Mouse (Mus musculus): ENCODE data around the gene Zfp74. TPM values are rescaled to one million over a fixed set of nuclear protein-coding genes. Genes with fewer than 3 reads are reported as not detected.

Zfp74 gene
- polyA plus RNA-seq, 1 experiment from 2014 or later: 9.2 TPM

DNA sequence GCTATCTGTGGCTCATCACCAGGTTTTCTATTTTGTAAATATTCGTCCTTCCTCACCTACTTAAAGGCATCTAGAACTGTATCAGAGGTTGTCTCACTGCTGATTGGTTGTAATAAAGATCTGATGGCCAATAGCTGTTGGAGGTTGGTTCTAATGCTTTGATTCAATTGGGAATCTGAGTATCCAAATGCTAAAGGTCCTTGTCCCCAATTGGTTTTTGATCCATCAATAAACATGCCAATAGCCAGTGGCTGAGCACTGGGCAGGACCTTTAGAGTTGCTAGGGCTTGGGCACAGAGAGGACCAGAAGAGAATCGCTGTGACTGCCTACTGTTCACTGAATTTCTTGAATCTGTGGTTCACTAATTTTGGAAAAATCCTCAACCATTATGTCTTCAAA is 10.2 kb downstream of the Zfp74 start:
- Histone ChIP-seq H3K4me3 (replicated peaks) (no peak overlapping the region), H3K9me3 (no peaks in the 10 kb centered on the region), H3K27ac (no peak overlapping the region), H3K4me1 (no peaks in the 10 kb centered on the region), H3K9ac (no peak overlapping the region), H3K27me3 (replicated peaks) (no peaks in the 10 kb centered on the region), H3K36me3 (no peaks in the 10 kb centered on the region), H3K4me2 (no peak overlapping the region)
- 68% methylated on average over 2 of the region's 2 CpGs for WGBS
- ATAC-seq (ENCODE audit: insufficient read depth, low FRiP score, low read depth): no peak

DNA sequence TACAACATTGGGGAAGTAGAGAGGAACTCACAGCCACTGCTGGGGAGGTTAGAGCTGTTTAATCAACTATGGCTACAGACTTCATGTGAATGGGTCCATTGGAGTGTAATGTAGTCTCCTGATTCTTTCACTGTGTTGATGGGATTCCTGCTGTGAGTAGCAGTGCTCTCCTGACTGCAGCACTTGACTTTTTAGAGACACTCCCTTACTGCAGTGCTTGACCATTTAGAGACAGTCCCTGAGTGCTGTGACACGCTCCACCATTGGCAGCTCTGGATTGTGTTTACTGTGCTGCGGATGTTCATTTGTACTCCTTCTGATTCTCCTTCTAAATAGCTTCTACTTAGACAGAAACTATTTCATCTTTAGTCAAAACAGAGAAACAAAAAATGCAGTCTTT is 11.1 kb downstream of the Zfp74 start:
- H3K36me3 ChIP-seq: no peaks in the 10 kb centered on the region

DNA sequence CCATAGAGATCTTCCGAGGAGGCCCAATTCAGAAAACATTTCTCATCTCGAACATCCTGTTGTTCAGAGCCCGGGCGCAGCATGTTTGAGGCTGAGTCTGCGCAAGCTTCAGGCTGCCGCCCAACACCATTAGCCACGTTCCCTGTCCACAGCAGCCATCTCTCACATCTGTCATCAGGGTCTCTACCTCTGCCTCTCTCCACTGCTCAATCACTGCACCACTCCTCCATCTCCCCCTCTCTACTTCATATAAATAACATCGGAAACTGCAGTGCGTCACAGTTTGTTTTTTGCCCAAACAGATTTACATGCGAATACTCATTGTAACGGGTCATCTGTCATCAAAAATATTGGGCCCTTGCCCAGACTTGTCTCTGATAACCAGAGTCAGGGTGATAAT is 12.9 kb downstream of the Zfp74 start:
- Histone ChIP-seq H3K4me2 (no peak overlapping the region), H3K9me3 (no peaks in the 10 kb centered on the region), H3K27me3 (replicated peaks) (no peaks in the 10 kb centered on the region), H3K27ac (no peak overlapping the region), H3K9ac (no peak overlapping the region), H3K4me3 (replicated peaks) (no peak overlapping the region), H3K36me3 (no peaks in the 10 kb centered on the region), H3K4me1 (no peaks in the 10 kb centered on the region)
- no peak for ATAC-seq (ENCODE audit: insufficient read depth, low FRiP score, low read depth)
- WGBS: 88% methylated on average over 11 of the region's 11 CpGs

More for the DNA sequence above, 11.1 kb downstream of the Zfp74 start:
- Histone ChIP-seq H3K27me3 (replicated peaks) (no peaks in the 10 kb centered on the region), H3K9ac (no peak overlapping the region), H3K4me3 (replicated peaks) (no peak overlapping the region), H3K4me2 (no peak overlapping the region), H3K9me3 (no peaks in the 10 kb centered on the region), H3K4me1 (no peaks in the 10 kb centered on the region), H3K27ac (no peak overlapping the region)
- 37% methylated on average over 2 of the region's 2 CpGs for WGBS
- no peak for ATAC-seq (ENCODE audit: insufficient read depth, low FRiP score, low read depth)

DNA sequence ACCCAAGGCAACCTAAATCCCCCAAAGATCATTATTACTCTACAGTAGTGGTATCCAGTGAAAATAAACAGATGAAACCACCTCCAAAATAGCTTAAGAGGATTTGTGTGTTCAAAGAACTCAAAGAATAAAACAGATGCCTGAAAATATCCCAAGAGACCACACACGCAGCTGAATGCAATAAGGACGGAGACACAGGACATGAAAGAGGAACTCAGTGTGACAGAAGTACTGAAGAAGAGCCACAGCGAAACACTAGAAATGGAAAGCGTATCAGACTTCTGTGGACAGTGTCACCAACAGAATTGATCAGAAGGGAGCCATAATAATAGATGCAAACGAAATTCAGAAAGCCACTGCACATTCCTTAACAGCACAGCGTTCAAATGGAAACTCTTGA is 15.0 kb downstream of the Zfp74 start:
- Histone ChIP-seq H3K4me1 (no peaks in the 10 kb centered on the region), H3K9me3 (no peaks in the 10 kb centered on the region), H3K4me2 (no peak overlapping the region), H3K27ac (no peak overlapping the region), H3K36me3 (peaks cover 21% of the 10 kb centered on the region), H3K9ac (no peak overlapping the region), H3K27me3 (replicated peaks) (no peaks in the 10 kb centered on the region), H3K4me3 (replicated peaks) (no peak overlapping the region)
- no peak for ATAC-seq (ENCODE audit: insufficient read depth, low FRiP score, low read depth)
- WGBS: 83% methylated on average over 6 of the region's 6 CpGs

DNA sequence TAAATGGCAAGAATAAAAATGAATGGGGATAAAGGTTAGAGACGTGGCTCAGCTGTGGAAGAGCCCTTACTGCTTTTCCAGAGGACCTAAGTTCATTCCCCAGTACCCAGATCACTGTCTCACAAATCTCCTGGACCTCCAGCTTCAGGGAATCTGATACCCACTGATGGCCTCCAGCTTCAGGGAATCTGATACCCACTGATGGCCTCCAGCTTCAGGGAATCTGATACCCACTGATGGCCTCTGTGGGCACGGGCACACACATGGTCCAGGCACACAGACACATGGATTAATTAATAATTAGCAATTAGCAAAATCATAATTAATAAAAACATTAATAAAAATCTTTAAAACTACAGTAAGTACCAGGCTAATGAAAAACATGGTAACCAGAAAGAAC is 31.1 kb downstream of the Zfp74 start:
- H3K4me3 ChIP-seq (replicated peaks): no peak overlapping the region
- H3K27ac ChIP-seq: no peak overlapping the region
- no peak for ATAC-seq (ENCODE audit: insufficient read depth, low FRiP score, low read depth)

DNA sequence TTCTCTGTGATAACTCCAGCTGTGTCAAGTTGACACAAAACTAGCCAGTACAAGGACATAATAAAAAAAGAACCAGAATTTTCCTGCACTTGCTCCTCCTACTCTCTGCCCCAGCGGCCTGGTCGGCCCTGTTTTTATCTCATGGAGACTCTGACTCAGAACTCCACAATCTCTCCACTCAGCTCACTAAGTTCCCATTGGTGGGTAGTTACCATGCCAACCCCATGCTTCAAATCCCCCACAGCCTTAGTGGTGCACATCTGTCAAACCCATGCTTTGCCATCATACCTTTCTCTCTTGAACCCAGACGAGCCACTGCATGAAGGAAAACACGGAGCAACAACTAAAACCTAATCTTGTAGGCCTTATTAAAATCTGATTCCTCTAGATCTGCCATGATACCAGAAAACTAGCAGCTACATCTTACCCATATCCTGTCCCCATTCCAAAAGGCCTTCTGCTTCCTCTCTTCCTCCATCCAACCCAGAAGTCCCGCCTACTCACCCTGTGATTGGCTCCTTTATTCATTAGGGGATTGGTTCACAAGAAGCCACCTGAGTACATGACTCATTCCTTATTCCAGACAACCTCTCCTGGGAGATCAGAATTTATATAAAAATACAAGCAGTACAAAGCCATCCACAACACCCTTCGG is 32.3 kb downstream of the Zfp74 start:
- no peak for ATAC-seq (ENCODE audit: insufficient read depth, low FRiP score, low read depth)
- Histone ChIP-seq H3K4me3 (replicated peaks) (no peak overlapping the region), H3K27ac (no peak overlapping the region), H3K36me3 (no peaks in the 10 kb centered on the region), H3K9me3 (no peaks in the 10 kb centered on the region), H3K4me2 (no peak overlapping the region), H3K9ac (no peak overlapping the region), H3K27me3 (replicated peaks) (no peaks in the 10 kb centered on the region), H3K4me1 (no peaks in the 10 kb centered on the region)
- WGBS: 83% methylated on average over 6 of the region's 6 CpGs

More for the DNA sequence above, 31.1 kb downstream of the Zfp74 start:
- no peaks in the 10 kb centered on the region for H3K9me3 ChIP-seq
- no peaks in the 10 kb centered on the region for H3K36me3 ChIP-seq
- H3K9ac ChIP-seq: no peak overlapping the region
- no peaks in the 10 kb centered on the region for H3K27me3 ChIP-seq (replicated peaks)
- no peaks in the 10 kb centered on the region for H3K4me1 ChIP-seq
- H3K4me2 ChIP-seq: no peak overlapping the region
- 63% methylated on average over 2 of the region's 2 CpGs for WGBS

DNA sequence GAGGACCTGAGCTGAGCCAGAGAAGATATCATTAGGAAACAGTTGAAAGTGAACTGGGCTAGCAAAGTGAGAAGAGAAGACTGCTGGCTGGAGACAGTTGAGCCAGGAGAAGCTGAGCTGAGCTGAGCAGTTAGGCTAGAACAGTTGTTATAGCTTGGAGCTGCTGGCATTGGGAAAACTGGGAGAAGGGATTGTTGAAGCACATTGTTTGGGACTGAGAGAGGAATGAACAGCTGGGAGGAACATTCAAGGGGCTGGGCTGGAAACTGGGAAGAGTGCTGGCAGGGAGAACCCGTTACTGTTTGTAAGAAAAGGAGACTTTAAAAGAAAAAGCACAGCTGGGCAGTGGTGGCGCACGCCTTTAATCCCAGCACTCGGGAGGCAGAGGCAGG is 35.8 kb downstream of the Zfp74 start:
- WGBS: 74% methylated on average over 4 of the region's 4 CpGs
- no peak overlapping the region for H3K27ac ChIP-seq
- no peak overlapping the region for H3K9ac ChIP-seq
- no peaks in the 10 kb centered on the region for H3K9me3 ChIP-seq
- no peak overlapping the region for H3K4me2 ChIP-seq
- ATAC-seq (ENCODE audit: insufficient read depth, low FRiP score, low read depth): no peak
- H3K4me3 ChIP-seq (replicated peaks): no peak overlapping the region
- H3K27me3 ChIP-seq (replicated peaks): no peaks in the 10 kb centered on the region
- no peaks in the 10 kb centered on the region for H3K4me1 ChIP-seq
- peaks cover 27% of the 10 kb centered on the region for H3K36me3 ChIP-seq

DNA sequence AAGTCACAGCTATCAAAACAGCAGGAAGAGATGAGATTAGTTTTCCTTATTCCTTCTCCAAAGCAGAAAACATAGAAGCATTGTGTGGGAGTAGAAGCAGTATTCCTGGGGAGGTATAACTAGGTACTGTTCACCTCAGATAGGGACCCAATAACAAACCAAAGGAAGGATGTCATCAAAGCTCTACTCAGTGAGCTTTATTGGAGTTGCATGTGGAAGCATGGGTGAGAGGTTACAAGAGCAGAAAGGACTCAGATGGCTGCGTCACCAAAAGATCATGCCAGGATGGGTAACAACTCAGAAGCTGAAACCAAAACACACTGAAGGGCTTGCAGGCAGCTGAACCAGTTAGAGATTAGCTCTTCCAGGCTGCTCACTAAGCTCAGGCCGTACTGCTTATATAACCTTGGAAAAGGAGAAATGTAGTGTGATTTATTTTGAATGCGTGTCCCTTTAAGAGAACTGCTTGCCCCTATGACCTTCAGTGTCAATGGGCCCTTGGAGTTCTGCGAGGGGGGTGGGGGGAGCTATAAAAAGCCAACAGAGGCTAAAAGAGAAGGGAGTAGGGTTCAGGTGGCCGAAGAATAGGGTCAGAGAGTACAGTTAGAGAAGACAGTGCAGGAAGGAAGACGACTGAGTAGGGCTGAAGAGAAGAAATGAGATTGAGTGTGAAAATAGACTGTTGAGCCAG is 36.4 kb downstream of the Zfp74 start:
- Histone ChIP-seq H3K27me3 (replicated peaks) (no peaks in the 10 kb centered on the region), H3K4me1 (no peaks in the 10 kb centered on the region), H3K9ac (no peak overlapping the region), H3K27ac (no peak overlapping the region), H3K9me3 (no peaks in the 10 kb centered on the region), H3K4me3 (replicated peaks) (no peak overlapping the region), H3K4me2 (no peak overlapping the region), H3K36me3 (peaks cover 30% of the 10 kb centered on the region)
- whole genome bisulfite sequencing: 56% methylated on average over 6 of the region's 6 CpGs
- no peak for ATAC-seq (ENCODE audit: insufficient read depth, low FRiP score, low read depth)

DNA sequence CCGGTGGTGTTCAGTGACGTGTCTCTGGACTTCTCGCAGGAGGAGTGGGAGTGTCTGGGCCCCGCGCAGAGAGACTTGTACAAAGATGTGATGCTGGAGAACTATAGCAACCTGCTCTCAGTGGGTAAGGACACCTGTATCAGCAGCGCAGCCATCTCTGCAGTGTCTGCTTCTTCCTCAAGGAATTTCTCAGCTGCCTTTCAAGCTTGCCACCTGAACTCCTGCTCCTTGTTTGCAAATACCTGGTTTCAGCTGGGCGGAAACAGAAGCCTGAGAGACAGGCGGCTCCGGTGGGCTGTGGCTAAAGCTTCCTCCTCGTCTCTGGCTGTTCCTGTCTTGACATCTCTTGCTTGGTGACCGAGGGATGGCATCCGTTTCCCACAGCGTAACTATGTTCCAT is 41.7 kb downstream of the Zfp74 start:
- H3K9ac ChIP-seq: no peak overlapping the region
- WGBS: 92% methylated on average over 13 of the region's 13 CpGs
- H3K9me3 ChIP-seq: no peaks in the 10 kb centered on the region
- H3K4me3 ChIP-seq (replicated peaks): no peak overlapping the region
- H3K27ac ChIP-seq: no peak overlapping the region
- no peak for ATAC-seq (ENCODE audit: insufficient read depth, low FRiP score, low read depth)
- H3K4me2 ChIP-seq: no peak overlapping the region
- peaks cover 35% of the 10 kb centered on the region for H3K36me3 ChIP-seq
- H3K27me3 ChIP-seq (replicated peaks): no peaks in the 10 kb centered on the region
- H3K4me1 ChIP-seq: peaks cover 11% of the 10 kb centered on the region; the same call in 1 of the 2 replicates

DNA sequence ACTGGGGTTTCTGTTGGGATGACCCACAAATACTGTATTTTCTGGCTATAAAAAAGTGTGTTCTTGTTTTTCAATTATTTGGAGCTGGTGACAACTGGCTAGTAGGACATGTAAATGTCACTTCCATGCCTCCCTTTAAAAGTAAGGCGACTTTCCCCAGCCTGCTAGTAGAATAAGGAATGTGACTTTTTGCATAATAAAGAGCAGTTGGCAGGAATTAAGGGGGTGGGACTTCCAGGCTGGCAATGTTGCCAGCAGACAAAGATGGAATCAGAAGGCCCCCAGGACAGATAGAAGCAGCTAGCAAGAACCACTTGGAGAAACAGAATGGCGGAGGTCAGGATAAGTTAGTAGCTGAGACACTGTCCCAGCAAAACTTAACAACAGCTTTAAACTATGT is 43.6 kb downstream of the Zfp74 start:
- Histone ChIP-seq H3K36me3 (peaks cover 28% of the 10 kb centered on the region), H3K4me3 (replicated peaks) (0 out of 2 replicates have a peak overlapping the region, but pooled peaks have one; percentile 2), H3K4me1 (peaks cover 16% of the 10 kb centered on the region; the same call in 1 of the 2 replicates), H3K4me2 (0 out of 2 replicates have a peak overlapping the region, but pooled peaks have one; percentile 58), H3K9ac (no peak overlapping the region), H3K9me3 (no peaks in the 10 kb centered on the region), H3K27ac (no peak overlapping the region), H3K27me3 (replicated peaks) (no peaks in the 10 kb centered on the region)
- 74% methylated on average over 2 of the region's 2 CpGs for WGBS
- no peak for ATAC-seq (ENCODE audit: insufficient read depth, low FRiP score, low read depth)

DNA sequence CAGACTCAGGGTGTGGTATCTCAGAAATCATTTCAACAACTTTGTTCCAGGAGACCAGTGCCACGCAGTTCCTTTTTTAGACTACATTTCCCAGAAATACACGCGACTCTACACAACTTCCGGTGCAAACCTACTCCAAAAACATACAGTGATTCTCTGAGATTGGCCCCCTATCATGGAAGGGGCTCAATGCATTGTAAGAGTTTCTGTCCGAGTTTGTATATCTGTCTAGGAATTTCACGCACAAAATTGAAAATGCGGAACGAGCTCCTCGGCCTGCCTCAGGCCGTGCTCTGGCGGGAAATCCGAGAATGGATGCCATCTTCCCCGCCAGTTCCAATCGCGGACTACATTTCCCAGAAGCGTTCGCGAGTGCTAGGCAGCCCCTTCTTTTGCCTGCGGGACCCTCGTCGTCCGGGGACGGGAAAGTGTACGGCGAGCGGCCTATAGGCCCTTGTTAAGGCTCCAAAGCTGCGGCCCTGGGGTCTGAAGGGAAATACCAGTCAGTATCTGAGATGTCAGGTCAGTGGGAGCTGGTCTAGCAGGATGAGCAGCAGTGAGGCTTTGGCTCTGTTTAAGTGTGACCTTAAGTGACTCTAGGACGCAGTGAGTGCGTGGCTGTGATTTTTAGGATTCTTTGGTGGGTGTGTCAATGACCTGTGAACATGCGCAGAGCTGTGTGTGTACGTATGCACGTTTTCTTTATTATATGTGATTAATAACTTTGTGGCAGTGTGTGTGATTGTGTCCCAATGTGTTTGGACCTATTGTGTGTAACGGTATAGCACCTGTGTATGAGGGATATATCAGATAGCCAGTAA is 45.5 kb downstream of the Zfp74 start, which contains the start of gene Zfp383:
TSS of gene Zfp383 (plus strand) at position 94 of the 821 bp plus-strand sequence.
- Histone ChIP-seq H3K9ac (peak within 1 kb of the TSS; percentile 73), H3K4me2 (peak within 1 kb of the TSS; percentile 58), H3K4me1 (peaks cover 16% of the 10 kb centered on the region; the same call in 1 of the 2 replicates), H3K9me3 (no peaks in the 10 kb centered on the region), H3K27ac (peak within 1 kb of the TSS; percentile 97), H3K36me3 (peaks cover 10% of the 10 kb centered on the region; the same call in 1 of the 2 replicates), H3K27me3 (replicated peaks) (no peaks in the 10 kb centered on the region), H3K4me3 (replicated peaks) (peak within 1 kb of the TSS; percentile 71)
- WGBS: under 1% methylated on average over 33 of the region's 33 CpGs
- peak; percentile 77 for ATAC-seq (ENCODE audit: insufficient read depth, low FRiP score, low read depth)

DNA sequence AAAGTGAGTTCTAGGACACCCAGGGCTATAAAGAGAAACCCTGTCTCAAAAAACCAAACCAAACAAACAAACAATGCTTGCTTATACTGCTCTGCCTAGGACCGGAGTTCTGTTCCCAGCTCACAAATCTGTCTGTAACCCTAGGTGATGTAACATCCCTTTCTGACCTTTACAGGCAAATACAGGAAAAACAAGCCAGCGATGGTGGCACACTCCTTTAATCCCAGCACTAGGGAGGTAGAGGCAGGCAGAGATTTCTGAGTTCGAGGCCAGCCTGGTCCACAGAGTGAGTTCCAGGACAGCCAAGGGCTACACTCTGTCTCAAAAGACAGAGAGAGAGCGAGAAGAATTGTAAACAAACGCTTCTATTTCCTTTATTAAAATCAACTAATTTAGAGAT is 46.7 kb downstream of the Zfp74 start:
- H3K4me1 ChIP-seq: peaks cover 16% of the 10 kb centered on the region; the same call in 1 of the 2 replicates
- H3K27ac ChIP-seq: peak overlapping the region; percentile 97; the same call in 1 of the 2 replicates
- 88% methylated on average over 5 of the region's 5 CpGs for WGBS
- no peak overlapping the region for H3K4me2 ChIP-seq
- ATAC-seq (ENCODE audit: insufficient read depth, low FRiP score, low read depth): no peak
- no peak overlapping the region for H3K4me3 ChIP-seq (replicated peaks)
- H3K9me3 ChIP-seq: no peaks in the 10 kb centered on the region
- peaks cover 1% of the 10 kb centered on the region; the same call in 1 of the 2 replicates for H3K36me3 ChIP-seq
- no peak overlapping the region for H3K9ac ChIP-seq
- H3K27me3 ChIP-seq (replicated peaks): no peaks in the 10 kb centered on the region
